Mouse (Mus musculus): ENCODE measurements at regions not wholly inside any gene's neighbourhood (a gene's known extent, or its start where the extent isn't known, plus 50 kb on each side); places are given as distances from the start of the nearest gene placed in this dataset.

- H3K4me1 ChIP-seq (ENCODE audit: control insufficient read depth, insufficient read depth, low read length) = no peaks in the 10 kb centered on the region
- H3K4me3 ChIP-seq (replicated peaks; ENCODE audit: control insufficient read depth, low read depth, low read length) = no peak overlapping the region
- TF ChIP-seq CTCF (IDR thresholded peaks at IDR 0.05; ENCODE audit: control insufficient read depth, insufficient read depth, low read length) = no peak
- no peak for TF ChIP-seq POLR2A (IDR thresholded peaks at IDR 0.05; ENCODE audit: borderline replicate concordance, control insufficient read depth, low read depth, low read length)
- H3K27ac ChIP-seq (ENCODE audit: control insufficient read depth, insufficient read depth, low read depth, low read length, poor library complexity) = no peak overlapping the region
- WGBS = 48% methylated on average over 5 of the region's 5 CpGs
Observed at GRCm38 (mm10) chr1:120859546-120859945, 257.3 kb downstream of the En1 start.

GRCm38 (mm10) chr1:120872554-120872953 lies 270.3 kb downstream of the En1 start:
- no peaks in the 10 kb centered on the region for H3K4me1 ChIP-seq (ENCODE audit: control insufficient read depth, insufficient read depth, low read length)
- H3K27ac ChIP-seq (ENCODE audit: control insufficient read depth, insufficient read depth, low read depth, low read length, poor library complexity) = no peak overlapping the region
- TF ChIP-seq CTCF (IDR thresholded peaks at IDR 0.05; ENCODE audit: control insufficient read depth, insufficient read depth, low read length) = no peak
- TF ChIP-seq POLR2A (IDR thresholded peaks at IDR 0.05; ENCODE audit: borderline replicate concordance, control insufficient read depth, low read depth, low read length) = no peak
- no peak overlapping the region for H3K4me3 ChIP-seq (replicated peaks; ENCODE audit: control insufficient read depth, low read depth, low read length)
- WGBS = 70% methylated on average over 7 of the region's 7 CpGs

GRCm38 (mm10) chr1:120882959-120883549 lies 280.8 kb downstream of the En1 start:
- TF ChIP-seq POLR2A (IDR thresholded peaks at IDR 0.05; ENCODE audit: borderline replicate concordance, control insufficient read depth, low read depth, low read length) (no peak), CTCF (IDR thresholded peaks at IDR 0.05; ENCODE audit: control insufficient read depth, insufficient read depth, low read length) (no peak)
- H3K27ac ChIP-seq (ENCODE audit: control insufficient read depth, insufficient read depth, low read depth, low read length, poor library complexity) = no peak overlapping the region
- 86% methylated on average over 10 of the region's 10 CpGs for WGBS
- no peak overlapping the region for H3K4me3 ChIP-seq (replicated peaks; ENCODE audit: control insufficient read depth, low read depth, low read length)
- H3K4me1 ChIP-seq (ENCODE audit: control insufficient read depth, insufficient read depth, low read length) = no peaks in the 10 kb centered on the region

GRCm38 (mm10) chr1:120883632-120884031 lies 281.4 kb downstream of the En1 start:
- Histone ChIP-seq H3K27ac (ENCODE audit: control insufficient read depth, insufficient read depth, low read depth, low read length, poor library complexity) (no peak overlapping the region), H3K4me3 (replicated peaks; ENCODE audit: control insufficient read depth, low read depth, low read length) (no peak overlapping the region), H3K4me1 (ENCODE audit: control insufficient read depth, insufficient read depth, low read length) (no peaks in the 10 kb centered on the region)
- WGBS = 78% methylated on average over 9 of the region's 9 CpGs
- TF ChIP-seq CTCF (IDR thresholded peaks at IDR 0.05; ENCODE audit: control insufficient read depth, insufficient read depth, low read length) (no peak), POLR2A (IDR thresholded peaks at IDR 0.05; ENCODE audit: borderline replicate concordance, control insufficient read depth, low read depth, low read length) (no peak)

- WGBS = 82% methylated on average over 6 of the region's 6 CpGs
- TF ChIP-seq CTCF (IDR thresholded peaks at IDR 0.05; ENCODE audit: control insufficient read depth, insufficient read depth, low read length) = no peak
- TF ChIP-seq POLR2A (IDR thresholded peaks at IDR 0.05; ENCODE audit: borderline replicate concordance, control insufficient read depth, low read depth, low read length) = no peak
- Histone ChIP-seq H3K4me1 (ENCODE audit: control insufficient read depth, insufficient read depth, low read length) (no peaks in the 10 kb centered on the region), H3K27ac (ENCODE audit: control insufficient read depth, insufficient read depth, low read depth, low read length, poor library complexity) (no peak overlapping the region), H3K4me3 (replicated peaks; ENCODE audit: control insufficient read depth, low read depth, low read length) (no peak overlapping the region)
Observed at GRCm38 (mm10) chr1:120910801-120911200, 308.6 kb downstream of the En1 start.

- Histone ChIP-seq H3K27ac (ENCODE audit: control insufficient read depth, insufficient read depth, low read depth, low read length, poor library complexity) (no peak overlapping the region), H3K4me1 (ENCODE audit: control insufficient read depth, insufficient read depth, low read length) (no peaks in the 10 kb centered on the region), H3K4me3 (replicated peaks; ENCODE audit: control insufficient read depth, low read depth, low read length) (no peak overlapping the region)
- TF ChIP-seq CTCF (IDR thresholded peaks at IDR 0.05; ENCODE audit: control insufficient read depth, insufficient read depth, low read length) (no peak), POLR2A (IDR thresholded peaks at IDR 0.05; ENCODE audit: borderline replicate concordance, control insufficient read depth, low read depth, low read length) (no peak)
- WGBS = 70% methylated on average over 8 of the region's 8 CpGs
Observed at GRCm38 (mm10) chr1:120911962-120912670, 309.9 kb downstream of the En1 start.

GRCm38 (mm10) chr1:120921540-120921939 lies 319.3 kb downstream of the En1 start:
- Histone ChIP-seq H3K27ac (ENCODE audit: control insufficient read depth, insufficient read depth, low read depth, low read length, poor library complexity) (no peak overlapping the region), H3K4me1 (ENCODE audit: control insufficient read depth, insufficient read depth, low read length) (no peaks in the 10 kb centered on the region), H3K4me3 (replicated peaks; ENCODE audit: control insufficient read depth, low read depth, low read length) (no peak overlapping the region)
- no peak for TF ChIP-seq POLR2A (IDR thresholded peaks at IDR 0.05; ENCODE audit: borderline replicate concordance, control insufficient read depth, low read depth, low read length)
- no peak for TF ChIP-seq CTCF (IDR thresholded peaks at IDR 0.05; ENCODE audit: control insufficient read depth, insufficient read depth, low read length)
- 83% methylated on average over 3 of the region's 3 CpGs for WGBS

- TF ChIP-seq POLR2A (IDR thresholded peaks at IDR 0.05; ENCODE audit: borderline replicate concordance, control insufficient read depth, low read depth, low read length) (no peak), CTCF (IDR thresholded peaks at IDR 0.05; ENCODE audit: control insufficient read depth, insufficient read depth, low read length) (no peak)
- Histone ChIP-seq H3K4me3 (replicated peaks; ENCODE audit: control insufficient read depth, low read depth, low read length) (no peak overlapping the region), H3K27ac (ENCODE audit: control insufficient read depth, insufficient read depth, low read depth, low read length, poor library complexity) (no peak overlapping the region), H3K4me1 (ENCODE audit: control insufficient read depth, insufficient read depth, low read length) (no peaks in the 10 kb centered on the region; the same call in 1 of the 2 replicates)
- WGBS = 78% methylated on average over 3 of the region's 3 CpGs
Observed at GRCm38 (mm10) chr1:120925271-120925670, 323.1 kb downstream of the En1 start.

Data from bone marrow, adult 2 months (tissue).